Mouse (Mus musculus) layer of hippocampus, adult 6 months (tissue): ENCODE results near the gene Cd160. TPM values are rescaled to one million over a fixed set of nuclear protein-coding genes. Genes with fewer than 3 reads are reported as not detected.

Experiments
- long read RNA-seq, 2 experiments: library from polyadenylated mRNA; unstranded; transcript quantifications; one replicate each; pipeline ENCODE4 v2.0.0; 2019 to 2020
- polyA plus RNA-seq: library from polyadenylated mRNA; unstranded; fragments of <200 nt; fragmentation: Nextera tagmentation; gene quantifications from 2 replicates; pipeline ENCODE4 v1.2.3, GENCODE M21; 2021

The Cd160 gene
- 0.09 and 0.10 TPM in 2 replicates for polyA plus RNA-seq
- long read RNA-seq, experiment 1 = 0 reads
- long read RNA-seq, experiment 2 = 0 reads

GRCm38 (mm10) chr3:96828984-96829383 is at the start of gene Cd160, which contains the start of gene Pdzk1:
Cd160 (minus strand) TSS chr3:96829351.
Pdzk1 (plus strand) TSS chr3:96829284.

Other genes with a start within 250 kb of the Cd160 start
- gene Polr3gl, start 235.2 kb downstream of the Cd160 start, polyA plus RNA-seq = 17.9 and 18.7 TPM in 2 replicates
- gene Ankrd34a, start 232.7 kb downstream of the Cd160 start, polyA plus RNA-seq = 30.7 and 38.3 TPM in 2 replicates
- gene Lix1l, start 228.2 kb downstream of the Cd160 start, polyA plus RNA-seq = 1.2 and 1.4 TPM in 2 replicates
- 22.5 and 30.1 TPM in 2 replicates for gene Rbm8a, start 199.4 kb downstream of the Cd160 start, polyA plus RNA-seq
- 106 and 113 TPM in 2 replicates for gene Pex11b, start 194.0 kb downstream of the Cd160 start, polyA plus RNA-seq
- not detected in 2 replicates for gene Gm42957, start 193.9 kb downstream of the Cd160 start, polyA plus RNA-seq
- gene Itga10, start 183.8 kb downstream of the Cd160 start, polyA plus RNA-seq = 0.06 and 0.10 TPM in 2 replicates
- 3.0 and 3.7 TPM in 2 replicates for gene Ankrd35, start 159.2 kb downstream of the Cd160 start, polyA plus RNA-seq
- gene Pias3, start 133.0 kb downstream of the Cd160 start, polyA plus RNA-seq = 11.7 and 11.8 TPM in 2 replicates
- 11.9 and 12.1 TPM in 2 replicates for gene Nudt17, start 120.8 kb downstream of the Cd160 start, polyA plus RNA-seq
- gene Polr3c, start 101.7 kb downstream of the Cd160 start, polyA plus RNA-seq = 18.7 and 19.0 TPM in 2 replicates
- gene Rnf115, start 101.7 kb downstream of the Cd160 start, polyA plus RNA-seq = 32.6 and 38.0 TPM in 2 replicates
- not detected in 2 replicates for gene Pdzk1, start 67 bp downstream of the Cd160 start, polyA plus RNA-seq
- gene Gja5, start 75.3 kb upstream of the Cd160 start, polyA plus RNA-seq = 0.04 and 0.11 TPM in 2 replicates
- gene Gpr89, start 76.0 kb upstream of the Cd160 start, polyA plus RNA-seq = 14.6 and 17.5 TPM in 2 replicates
- gene Gja8, start 96.7 kb upstream of the Cd160 start, polyA plus RNA-seq = 0.06 TPM in 1 of 2 replicates, not detected in the other